Mouse (Mus musculus): Measurements from ENCODE around the gene Fastkd5. TPM values are rescaled to one million over a fixed set of nuclear protein-coding genes. Genes with fewer than 3 reads are reported as not detected.
A peak's percentile ranks its signal among the peaks of the same experiment; 100 is the strongest.

Gene Fastkd5
- total RNA-seq, 2 experiments from 2014 or later, result 7.3 to 8.0 TPM

GRCm38 (mm10) chr2:130635847-130636246 lies 6.0 kb upstream of the Fastkd5 start:
- DNase-seq (ENCODE audit: low spot score in 2 of 2), result no peak
- intact Hi-C loops (cut with DNase I), result no loop called here

- intact Hi-C loops (cut with DNase I), result no loop called here
- no peak for DNase-seq (ENCODE audit: low spot score in 2 of 2)
Measured at GRCm38 (mm10) chr2:130634739-130635411, 5.0 kb upstream of the Fastkd5 start.

- intact Hi-C loops (cut with DNase I), result no loop called here
- no peak for DNase-seq (ENCODE audit: low spot score in 2 of 2)
Measured at GRCm38 (mm10) chr2:130634006-130634738, 4.3 kb upstream of the Fastkd5 start.

GRCm38 (mm10) chr2:130632887-130633675 lies 3.3 kb upstream of the Fastkd5 start:
- intact Hi-C loops (cut with DNase I), result no loop called here

GRCm38 (mm10) chr2:130632416-130632815 lies 2.6 kb upstream of the Fastkd5 start:
- intact Hi-C loops (cut with DNase I), result no loop called here
- DNase-seq (ENCODE audit: low spot score in 2 of 2), result peak in 1 of 2 experiments; percentile 65

More at GRCm38 (mm10) chr2:130632887-130633675, 3.3 kb upstream of the Fastkd5 start:
- no peak for DNase-seq (ENCODE audit: low spot score in 2 of 2)

GRCm38 (mm10) chr2:130629080-130629838 lies 568 bp downstream of the Fastkd5 start:
- no peak for DNase-seq (ENCODE audit: low spot score in 2 of 2)

GRCm38 (mm10) chr2:130628424-130628823 lies 1.4 kb downstream of the Fastkd5 start:
- intact Hi-C loops (cut with DNase I), result no loop called here
- DNase-seq (ENCODE audit: low spot score in 2 of 2), result no peak

More at GRCm38 (mm10) chr2:130629080-130629838, 568 bp downstream of the Fastkd5 start:
- intact Hi-C loops (cut with DNase I), result no loop called here

- intact Hi-C loops (cut with DNase I), result no loop called here
- DNase-seq (ENCODE audit: low spot score in 2 of 2), result no peak
Measured at GRCm38 (mm10) chr2:130618972-130619371, 10.9 kb downstream of the Fastkd5 start.

- no peak for DNase-seq (ENCODE audit: low spot score in 2 of 2)
- intact Hi-C loops (cut with DNase I), result no loop called here
Measured at GRCm38 (mm10) chr2:130613091-130613490, 16.7 kb downstream of the Fastkd5 start.

GRCm38 (mm10) chr2:130602195-130602594 lies 27.6 kb downstream of the Fastkd5 start:
- intact Hi-C loops (cut with DNase I), result no loop called here
- no peak for DNase-seq (ENCODE audit: low spot score in 2 of 2)

- intact Hi-C loops (cut with DNase I), result no loop called here
- no peak for DNase-seq (ENCODE audit: low spot score in 2 of 2)
Measured at GRCm38 (mm10) chr2:130598399-130598798, 31.4 kb downstream of the Fastkd5 start.

- intact Hi-C loops (cut with DNase I), result no loop called here
- peak; percentile 62 to 70 for DNase-seq (ENCODE audit: low spot score in 2 of 2)
Measured at GRCm38 (mm10) chr2:130597601-130598010, 32.2 kb downstream of the Fastkd5 start.

GRCm38 (mm10) chr2:130595596-130595995 lies 34.2 kb downstream of the Fastkd5 start:
- DNase-seq (ENCODE audit: low spot score in 2 of 2), result no peak
- intact Hi-C loops (cut with DNase I), result no loop called here

GRCm38 (mm10) chr2:130591016-130591415 lies 38.8 kb downstream of the Fastkd5 start:
- intact Hi-C loops (cut with DNase I), result no loop called here
- no peak for DNase-seq (ENCODE audit: low spot score in 2 of 2)

- DNase-seq (ENCODE audit: low spot score in 2 of 2), result no peak
- intact Hi-C loops (cut with DNase I), result no loop called here
Measured at GRCm38 (mm10) chr2:130589761-130590160, 40.1 kb downstream of the Fastkd5 start.

GRCm38 (mm10) chr2:130589157-130589556 lies 40.7 kb downstream of the Fastkd5 start:
- intact Hi-C loops (cut with DNase I), result no loop called here
- DNase-seq (ENCODE audit: low spot score in 2 of 2), result no peak

- no peak for DNase-seq (ENCODE audit: low spot score in 2 of 2)
- intact Hi-C loops (cut with DNase I), result no loop called here
Measured at GRCm38 (mm10) chr2:130588373-130588772, 41.5 kb downstream of the Fastkd5 start.

- intact Hi-C loops (cut with DNase I), result no loop called here
- peak; percentile 54 to 87 for DNase-seq (ENCODE audit: low spot score in 2 of 2)
Measured at GRCm38 (mm10) chr2:130586016-130586415, 43.8 kb downstream of the Fastkd5 start.

- DNase-seq (ENCODE audit: low spot score in 2 of 2), result no peak
- intact Hi-C loops (cut with DNase I), result no loop called here
Measured at GRCm38 (mm10) chr2:130583902-130584560, 45.8 kb downstream of the Fastkd5 start.

All from left cerebral cortex, postnatal 14 days (tissue).